Mouse (Mus musculus): ENCODE measurements around the gene Dglucy. TPM values are rescaled to one million over a fixed set of nuclear protein-coding genes. Genes with fewer than 3 reads are reported as not detected.
"Not testable (repeated sequence)": the region's sequence is repeated elsewhere in the genome, so short reads cannot be mapped to it uniquely, and the experiment has no call there.

Gene Dglucy
- total RNA-seq, 2 experiments from 2014 or later: 30.5 to 32.2 TPM

DNA sequence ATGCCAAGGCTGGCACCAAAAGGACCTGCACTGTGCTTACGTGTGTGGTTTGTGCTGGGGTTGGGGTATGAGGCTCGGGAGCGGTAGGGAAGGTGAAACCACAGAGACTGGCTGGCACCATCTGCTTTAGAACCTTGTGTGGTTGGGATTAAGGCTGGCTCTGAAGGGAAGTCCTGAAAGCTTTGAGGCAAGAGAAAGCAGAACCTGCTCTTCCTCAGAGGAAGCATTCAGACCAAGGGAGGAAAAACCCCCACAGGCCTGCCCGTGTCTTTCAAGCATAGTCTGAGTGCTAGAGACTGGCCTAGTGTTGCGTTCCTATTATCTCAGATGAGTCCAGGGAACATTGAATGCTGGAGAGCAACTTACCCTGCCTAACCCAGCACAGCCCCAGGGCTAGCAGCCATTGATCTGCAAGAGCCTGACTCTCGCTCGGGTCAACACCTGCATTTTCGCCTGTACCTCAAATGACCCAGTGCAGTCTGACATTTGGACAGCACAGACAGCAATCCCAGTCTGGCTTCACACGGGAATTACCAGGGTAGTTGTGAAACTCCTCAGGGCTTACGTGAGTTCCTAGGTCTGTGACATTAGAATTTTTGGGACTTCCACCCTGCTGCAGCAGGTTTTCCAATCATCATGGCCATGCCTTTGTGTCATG, 452 bp upstream of the Dglucy start:
- DNase-seq (ENCODE audit: low spot score): no peak

- DNase-seq (ENCODE audit: low spot score): no peak
Measured at GRCm38 (mm10) chr12:100780416-100780815, 1.6 kb downstream of the Dglucy start.

GRCm38 (mm10) chr12:100781428-100782120, 2.7 kb downstream of the Dglucy start:
- DNase-seq (ENCODE audit: low spot score): no peak

- no peak for DNase-seq (ENCODE audit: low spot score)
Measured at GRCm38 (mm10) chr12:100784152-100784551, 5.3 kb downstream of the Dglucy start.

- DNase-seq (ENCODE audit: low spot score): no peak
Measured at GRCm38 (mm10) chr12:100785344-100785743, 6.5 kb downstream of the Dglucy start.

DNA sequence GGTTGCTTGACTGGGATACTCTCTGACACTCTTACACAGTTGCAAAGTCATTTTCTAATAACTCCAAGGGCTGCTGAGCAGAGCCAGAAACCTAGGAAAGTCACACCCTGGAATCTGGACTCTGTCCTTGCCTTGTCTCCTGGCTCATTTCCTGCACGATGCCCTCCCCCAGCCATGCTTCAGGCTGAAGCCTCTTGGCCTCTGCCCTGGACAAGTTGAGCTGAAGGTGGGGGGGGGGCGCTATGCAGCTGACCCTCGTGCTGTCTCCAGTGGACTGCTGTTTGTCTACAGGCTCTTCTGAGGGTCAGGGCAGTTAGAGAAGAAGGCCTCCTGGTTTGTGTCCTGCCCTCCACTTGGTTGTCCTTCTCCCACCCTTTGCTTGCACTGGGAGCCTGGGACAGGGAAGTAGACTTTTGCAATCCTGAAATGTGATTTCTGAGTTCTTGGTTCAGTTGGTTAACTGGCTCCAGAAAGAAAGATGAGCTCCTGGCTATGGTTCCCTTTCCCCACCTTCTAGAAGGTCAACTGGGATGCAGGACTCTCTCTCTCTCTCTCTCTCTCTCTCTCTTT, 11.2 kb downstream of the Dglucy start:
- peak; percentile 52 for DNase-seq (ENCODE audit: low spot score)

DNA sequence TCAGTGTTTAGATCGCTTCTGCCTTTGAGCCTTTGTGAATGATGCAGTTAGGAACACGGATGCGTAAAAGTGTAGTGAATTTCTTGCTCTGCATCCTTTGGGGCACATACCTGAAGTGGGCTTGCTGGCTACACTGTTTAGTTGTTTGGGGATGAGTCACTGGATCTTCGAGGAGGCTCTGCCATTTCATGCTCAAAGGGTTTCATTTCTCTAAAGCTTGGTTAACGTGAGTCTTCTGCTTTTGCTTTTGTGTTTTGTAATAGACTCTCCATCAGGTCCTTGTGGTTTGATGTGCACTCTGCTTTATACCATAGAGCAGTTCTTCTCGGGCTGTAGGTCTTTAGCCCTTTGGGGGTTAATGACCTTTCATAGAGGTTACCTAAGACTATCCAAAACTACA, 12.6 kb downstream of the Dglucy start:
- DNase-seq (ENCODE audit: low spot score): no peak

GRCm38 (mm10) chr12:100794450-100795230, 15.8 kb downstream of the Dglucy start:
- no peak for DNase-seq (ENCODE audit: low spot score)

DNA sequence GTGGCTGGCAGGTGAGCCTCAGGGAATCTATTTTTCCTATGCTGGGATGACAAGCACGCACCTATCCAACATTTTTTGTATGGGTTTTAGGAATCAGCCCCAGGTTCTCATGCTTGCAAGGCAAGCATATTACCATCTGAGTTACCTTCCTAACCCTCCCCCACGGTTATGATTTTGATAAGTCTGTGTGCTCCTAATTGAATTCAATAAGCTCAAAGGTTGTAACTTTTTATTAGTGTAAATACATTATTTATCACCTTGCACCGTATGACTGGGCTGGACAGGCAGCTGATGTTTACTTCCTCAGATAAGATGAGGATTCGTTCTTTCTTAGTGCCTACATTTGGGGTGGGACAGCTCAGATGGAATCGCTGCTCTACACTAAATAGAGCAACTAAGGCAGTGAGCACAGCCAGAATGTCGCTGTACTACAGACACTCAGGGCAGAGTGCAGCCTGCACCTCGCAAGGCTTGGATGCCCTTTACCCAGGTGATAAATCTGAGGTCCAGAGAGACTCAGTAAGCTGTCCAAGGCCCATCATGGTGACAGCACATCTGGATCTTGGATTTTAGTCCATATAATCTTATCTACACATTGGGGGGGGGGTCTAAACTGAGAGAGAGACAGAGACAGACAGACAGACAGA, 16.7 kb downstream of the Dglucy start:
- no peak for DNase-seq (ENCODE audit: low spot score)

GRCm38 (mm10) chr12:100803391-100803790, 24.5 kb downstream of the Dglucy start:
- not testable (repeated sequence) for DNase-seq (ENCODE audit: low spot score)

- DNase-seq (ENCODE audit: low spot score): no peak
Measured at GRCm38 (mm10) chr12:100807280-100807679, 28.4 kb downstream of the Dglucy start.

- no peak for DNase-seq (ENCODE audit: low spot score)
Measured at GRCm38 (mm10) chr12:100808609-100809280, 29.9 kb downstream of the Dglucy start.

GRCm38 (mm10) chr12:100810542-100810941, 31.7 kb downstream of the Dglucy start:
- DNase-seq (ENCODE audit: low spot score): peak; percentile 93

DNA sequence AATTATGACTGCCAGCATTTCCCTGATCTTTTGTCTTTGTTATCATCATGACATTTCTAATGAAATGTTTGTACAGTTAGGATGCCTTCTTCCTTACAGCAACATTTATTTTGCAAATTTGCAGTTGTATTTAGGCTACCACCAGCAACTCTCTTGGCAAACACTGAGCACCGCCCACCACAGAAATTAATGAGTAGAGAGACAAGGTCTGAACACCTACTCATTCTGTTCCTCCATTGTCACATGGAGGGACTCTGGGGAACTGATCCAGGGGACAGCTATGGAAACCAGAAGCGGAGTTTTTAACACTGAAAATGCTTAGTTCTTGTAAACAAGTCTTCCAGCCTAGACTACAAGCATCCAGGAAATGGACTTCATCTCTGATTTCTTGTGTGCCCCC, 35.0 kb downstream of the Dglucy start:
- no peak for DNase-seq (ENCODE audit: low spot score)

DNA sequence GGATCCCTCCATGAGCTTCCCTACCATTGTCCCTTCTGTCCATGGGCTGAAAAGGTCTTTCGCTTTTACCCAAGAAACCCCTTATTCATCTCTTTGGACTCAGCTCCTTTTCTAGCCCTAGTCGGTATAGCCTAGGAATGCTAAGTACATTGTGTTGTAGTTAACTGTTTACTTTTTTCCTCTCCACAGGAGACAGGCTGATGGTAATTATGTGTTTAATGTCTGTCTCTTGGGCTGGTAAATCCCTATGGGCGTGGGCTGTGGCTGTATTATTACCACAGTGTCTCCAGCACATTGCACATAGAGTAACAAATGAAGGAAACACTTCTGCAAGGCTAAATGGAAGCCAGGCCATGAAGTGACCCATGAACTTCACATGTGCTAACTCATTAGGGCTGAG, 35.8 kb downstream of the Dglucy start:
- DNase-seq (ENCODE audit: low spot score): no peak

DNA sequence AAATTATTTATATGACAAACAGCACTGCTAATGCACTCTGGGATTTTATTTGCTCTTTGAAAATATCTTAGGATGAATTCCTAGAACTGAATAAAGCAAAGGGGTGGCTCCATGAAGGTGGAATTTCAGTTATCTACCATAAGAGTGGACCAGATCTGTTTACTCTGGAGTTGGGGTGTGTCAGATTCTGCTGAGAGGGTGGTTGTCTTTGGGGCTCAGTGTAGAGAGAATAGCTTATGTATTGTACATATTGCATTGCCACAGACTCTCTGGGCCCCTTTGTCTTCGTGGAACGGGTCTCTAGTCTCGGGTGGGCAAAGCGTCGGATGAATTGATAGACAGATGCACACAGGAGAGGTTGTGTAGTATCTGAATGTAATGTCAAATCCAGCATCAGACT, 38.0 kb downstream of the Dglucy start:
- DNase-seq (ENCODE audit: low spot score): no peak

DNA sequence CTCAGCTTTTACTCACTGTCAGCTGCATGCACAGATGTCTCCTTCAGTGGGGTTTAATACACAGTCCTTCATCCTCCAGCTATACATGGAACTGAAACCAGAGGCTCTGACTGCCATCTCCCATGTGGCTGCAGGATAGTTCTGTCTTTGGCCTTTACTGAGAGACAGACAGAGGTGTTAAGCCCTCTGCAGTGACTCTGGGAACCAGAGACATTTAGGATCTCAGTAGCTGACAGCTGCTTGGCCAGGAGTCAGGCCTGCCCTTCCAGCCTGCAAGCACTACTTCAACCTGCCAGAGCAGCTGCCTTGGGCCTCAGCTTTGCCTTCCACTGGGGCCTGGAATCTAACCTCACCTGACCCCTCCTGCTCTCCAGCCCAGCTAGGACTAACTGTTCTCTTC, 41.1 kb downstream of the Dglucy start:
- peak; percentile 90 for DNase-seq (ENCODE audit: low spot score)

DNA sequence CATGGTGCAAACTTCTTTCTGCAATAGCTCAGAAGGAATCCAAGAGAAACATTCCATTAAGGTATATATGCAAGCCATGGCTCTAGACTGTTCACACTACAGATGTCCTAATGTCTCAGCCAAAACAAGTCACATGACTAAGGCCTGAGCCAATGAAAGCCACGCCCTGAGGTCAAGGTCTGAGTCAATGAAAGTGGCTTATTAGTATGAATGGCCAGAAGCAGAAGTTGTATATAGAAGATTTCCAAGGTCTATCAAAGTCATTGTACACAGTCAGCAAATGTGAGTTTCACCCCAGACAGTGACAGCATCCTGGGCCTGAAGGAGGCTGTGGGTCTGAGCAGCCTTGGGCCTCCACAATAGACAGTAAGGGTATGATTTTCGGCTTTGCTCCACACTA, 52.2 kb downstream of the Dglucy start:
- no peak for DNase-seq (ENCODE audit: low spot score)

GRCm38 (mm10) chr12:100831629-100832325, 52.9 kb downstream of the Dglucy start:
- DNase-seq (ENCODE audit: low spot score): no peak

DNA sequence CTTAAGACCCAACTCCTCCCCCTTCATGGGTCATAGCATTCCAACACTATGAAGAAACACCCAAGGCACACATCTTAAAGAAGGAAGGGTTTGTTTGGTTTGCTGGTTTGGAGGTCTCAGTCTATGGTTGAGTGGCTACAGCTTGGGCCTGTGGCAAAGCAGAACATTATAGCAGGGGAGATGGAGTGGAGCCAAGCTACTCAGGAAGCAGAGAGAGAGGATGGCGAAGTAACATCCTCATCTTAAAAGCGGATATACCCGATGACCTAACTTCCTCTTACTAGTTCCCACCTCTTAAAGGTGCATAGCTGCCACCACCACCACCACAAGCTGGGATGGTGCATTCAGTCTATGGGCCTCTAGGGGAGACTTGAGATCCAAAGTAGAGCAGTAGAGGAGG, 58.4 kb downstream of the Dglucy start:
- no peak for DNase-seq (ENCODE audit: low spot score)
